Mouse (Mus musculus): ENCODE measurements at regions not wholly inside any gene's neighbourhood (a gene's known extent, or its start where the extent isn't known, plus 50 kb on each side); places are given as distances from the start of the nearest gene placed in this dataset.

DNA sequence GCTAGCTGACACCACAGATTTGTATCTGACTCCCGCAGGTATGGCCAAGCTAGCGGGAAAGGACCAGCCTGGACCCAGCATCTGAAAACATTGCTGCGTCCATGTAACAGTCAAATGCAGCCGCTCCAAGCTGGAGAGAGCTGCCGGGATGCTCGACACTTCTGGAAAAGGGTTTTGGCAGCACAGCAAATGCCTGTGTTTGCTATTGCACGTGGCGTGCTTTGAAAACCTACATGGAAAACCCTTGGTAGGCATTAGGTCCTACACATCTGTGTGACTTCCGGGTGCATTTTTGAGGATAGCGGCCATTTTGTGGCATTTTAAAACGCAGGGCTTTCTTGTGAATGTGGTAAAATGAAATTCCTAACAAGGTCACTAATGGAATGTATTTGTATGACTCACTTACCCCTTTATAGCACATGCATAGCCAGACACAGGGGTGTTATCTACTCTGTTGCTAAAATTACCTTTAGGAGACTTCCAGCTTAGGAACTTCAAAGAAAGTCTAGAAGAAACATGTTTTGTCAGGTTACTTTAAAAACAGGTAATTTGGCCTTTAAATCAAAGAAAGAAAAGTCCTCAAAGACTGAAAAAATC, 345.9 kb upstream of the Gm11114 start:
- 92% methylated on average over 11 of the region's 11 CpGs for WGBS
- Histone ChIP-seq H3K36me3 (no peaks in the 10 kb centered on the region), H3K4me1 (no peaks in the 10 kb centered on the region), H3K4me2 (replicated peaks) (no peak overlapping the region), H3K9ac (no peak overlapping the region), H3K27ac (no peak overlapping the region), H3K27me3 (no peaks in the 10 kb centered on the region), H3K4me3 (no peak overlapping the region), H3K9me3 (replicated peaks) (no peaks in the 10 kb centered on the region)
- no peak for ATAC-seq (ENCODE audit: low FRiP score)

DNA sequence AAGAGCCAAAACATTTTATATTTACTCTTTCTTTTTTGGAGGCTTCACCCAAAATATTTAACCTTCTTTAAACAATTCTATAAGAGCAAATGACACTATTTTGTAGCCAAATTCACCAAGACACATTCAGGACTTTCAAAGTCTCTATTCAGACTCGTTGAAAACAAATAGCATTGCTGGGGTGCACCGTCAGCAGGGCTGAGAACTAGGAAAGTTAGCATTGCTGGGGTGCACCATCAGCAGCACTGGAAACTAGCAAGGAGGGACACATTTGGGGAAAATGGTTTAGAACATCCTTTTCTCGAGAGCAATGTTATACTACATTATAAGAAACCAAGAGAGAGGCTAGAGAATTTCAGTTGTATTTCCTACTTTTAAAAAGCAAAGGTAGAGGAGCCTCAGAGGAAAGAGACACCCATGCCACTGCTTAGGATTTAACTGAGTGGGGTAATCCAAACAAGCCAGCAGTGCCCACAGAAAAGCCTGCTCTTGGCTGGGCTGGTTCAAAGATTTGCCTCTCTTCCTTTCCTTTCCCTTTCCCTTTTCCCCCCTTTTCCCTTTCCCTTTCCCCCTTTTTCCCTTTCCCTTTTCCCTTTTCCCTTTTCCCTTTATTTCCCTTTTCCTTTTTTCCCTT, 342.5 kb upstream of the Gm11114 start:
- no peak overlapping the region for H3K4me2 ChIP-seq (replicated peaks)
- H3K27ac ChIP-seq = no peak overlapping the region
- H3K4me3 ChIP-seq = no peak overlapping the region
- 72% methylated on average over 3 of the region's 3 CpGs for WGBS
- no peak for ATAC-seq (ENCODE audit: low FRiP score)
- no peaks in the 10 kb centered on the region for H3K9me3 ChIP-seq (replicated peaks)
- H3K9ac ChIP-seq = no peak overlapping the region
- no peaks in the 10 kb centered on the region for H3K36me3 ChIP-seq
- H3K4me1 ChIP-seq = no peaks in the 10 kb centered on the region
- H3K27me3 ChIP-seq = no peaks in the 10 kb centered on the region

GRCm38 (mm10) chr9:84977470-84977869, 335.1 kb upstream of the Gm11114 start:
- Histone ChIP-seq H3K4me1 (no peaks in the 10 kb centered on the region), H3K27ac (no peak overlapping the region), H3K36me3 (no peaks in the 10 kb centered on the region), H3K4me2 (replicated peaks) (no peak overlapping the region), H3K27me3 (no peaks in the 10 kb centered on the region), H3K9me3 (replicated peaks) (no peaks in the 10 kb centered on the region), H3K9ac (no peak overlapping the region), H3K4me3 (no peak overlapping the region)
- ATAC-seq (ENCODE audit: low FRiP score) = no peak
- 84% methylated on average over 5 of the region's 5 CpGs for WGBS

DNA sequence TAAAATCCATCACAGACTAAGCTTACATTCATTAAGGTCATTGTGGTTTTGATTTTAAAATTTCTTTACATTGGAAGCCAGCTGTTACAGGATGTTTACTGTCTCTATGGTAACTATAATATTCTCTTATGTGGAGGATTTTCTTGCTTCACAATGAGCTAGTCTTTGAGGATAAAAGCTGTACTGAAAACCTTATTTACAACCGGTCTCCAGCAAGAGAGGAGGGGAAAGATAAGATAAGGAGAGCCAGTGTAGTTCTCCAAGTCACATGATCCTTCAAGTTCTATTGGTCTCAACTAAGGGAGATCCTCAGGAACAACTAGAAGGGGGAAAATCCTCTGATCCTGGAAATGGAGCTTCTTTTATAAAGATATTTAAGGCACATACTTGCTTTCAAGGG, 309.2 kb upstream of the Gm11114 start:
- no peak for ATAC-seq (ENCODE audit: low FRiP score)
- WGBS = 63% methylated on average over 1 of the region's 1 CpGs
- no peak overlapping the region for H3K4me3 ChIP-seq
- H3K27me3 ChIP-seq = no peaks in the 10 kb centered on the region
- H3K27ac ChIP-seq = no peak overlapping the region
- no peaks in the 10 kb centered on the region for H3K36me3 ChIP-seq
- H3K9me3 ChIP-seq (replicated peaks) = no peaks in the 10 kb centered on the region
- H3K4me1 ChIP-seq = no peaks in the 10 kb centered on the region
- no peak overlapping the region for H3K9ac ChIP-seq
- no peak overlapping the region for H3K4me2 ChIP-seq (replicated peaks)

- Histone ChIP-seq H3K4me2 (replicated peaks) (no peak overlapping the region), H3K4me3 (no peak overlapping the region), H3K27me3 (no peaks in the 10 kb centered on the region), H3K36me3 (no peaks in the 10 kb centered on the region), H3K9me3 (replicated peaks) (no peaks in the 10 kb centered on the region), H3K27ac (no peak overlapping the region), H3K9ac (no peak overlapping the region), H3K4me1 (no peaks in the 10 kb centered on the region)
- ATAC-seq (ENCODE audit: low FRiP score) = no peak
- WGBS = 61% methylated on average over 1 of the region's 1 CpGs
These were observed 301.2 kb upstream of the Gm11114 start for GRCm38 (mm10) chr9:85011361-85011760.

DNA sequence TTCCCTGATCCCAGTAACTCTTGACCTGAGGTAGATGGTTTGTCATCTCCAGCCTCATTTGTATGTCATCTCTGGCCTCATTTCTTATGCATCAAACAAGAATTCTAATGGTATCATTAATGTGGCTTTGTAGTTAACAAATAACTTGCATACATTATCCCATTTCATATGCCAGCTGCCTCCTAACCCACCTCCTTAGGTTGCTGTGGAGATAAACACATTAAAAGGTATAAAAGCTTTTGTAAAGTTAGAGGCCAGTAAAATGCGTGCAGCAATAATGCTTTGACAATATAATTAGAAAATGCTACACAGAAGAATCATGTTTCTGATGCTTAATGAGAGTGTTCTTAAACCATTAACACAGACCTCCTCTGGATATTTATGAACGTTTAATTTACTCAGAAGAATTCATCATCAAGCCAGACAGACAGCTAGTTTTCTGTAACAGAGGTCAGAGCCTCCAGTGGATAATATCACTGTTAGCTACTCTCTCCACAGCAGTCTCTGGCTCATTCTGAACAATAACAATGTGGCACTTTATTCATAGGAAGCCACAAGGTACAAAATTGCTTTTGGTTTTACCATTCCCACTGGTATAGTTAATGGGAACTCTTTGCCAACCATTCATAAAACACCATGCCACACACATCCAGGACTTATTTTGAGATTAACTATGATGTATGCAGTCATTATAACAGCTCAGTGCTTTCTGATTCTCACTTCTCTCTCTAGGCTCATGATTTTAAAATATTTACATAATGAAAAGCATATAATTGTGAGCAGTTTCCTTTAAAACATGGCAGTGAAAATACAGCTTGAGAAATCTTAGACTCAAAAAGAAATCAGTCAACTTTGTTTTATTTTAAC, 264.2 kb upstream of the Gm11114 start:
- peak; percentile 78 for ATAC-seq (ENCODE audit: low FRiP score)
- H3K4me2 ChIP-seq (replicated peaks) = no peak overlapping the region
- no peaks in the 10 kb centered on the region for H3K9me3 ChIP-seq (replicated peaks)
- no peaks in the 10 kb centered on the region for H3K4me1 ChIP-seq
- 56% methylated on average over 2 of the region's 2 CpGs for WGBS
- H3K27me3 ChIP-seq = no peaks in the 10 kb centered on the region
- no peak overlapping the region for H3K4me3 ChIP-seq
- H3K27ac ChIP-seq = no peak overlapping the region
- H3K36me3 ChIP-seq = no peaks in the 10 kb centered on the region
- H3K9ac ChIP-seq = no peak overlapping the region

DNA sequence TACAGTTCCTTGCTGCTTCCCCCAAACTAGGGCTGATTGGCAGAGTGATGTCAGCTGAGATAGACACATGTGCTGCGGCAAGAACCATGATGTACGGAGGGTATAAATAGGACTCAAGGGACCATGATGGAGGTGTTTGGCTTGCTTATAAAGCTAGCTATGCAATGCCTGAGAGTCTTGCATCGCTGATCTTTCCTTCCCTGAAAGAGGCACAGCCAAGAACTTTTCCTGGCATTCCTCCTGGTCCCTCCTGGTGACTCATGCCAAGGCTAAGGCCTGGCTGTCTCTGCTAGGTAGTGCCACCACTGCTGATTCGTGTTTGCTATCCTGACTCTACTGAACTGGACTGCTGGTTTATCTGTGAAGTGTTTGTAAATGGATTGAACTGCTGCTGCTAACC, 260.0 kb upstream of the Gm11114 start:
- 86% methylated on average over 4 of the region's 4 CpGs for WGBS
- no peak overlapping the region for H3K4me2 ChIP-seq (replicated peaks)
- no peak overlapping the region for H3K27ac ChIP-seq
- H3K4me1 ChIP-seq = no peaks in the 10 kb centered on the region
- H3K9ac ChIP-seq = no peak overlapping the region
- H3K36me3 ChIP-seq = no peaks in the 10 kb centered on the region
- no peaks in the 10 kb centered on the region for H3K27me3 ChIP-seq
- H3K9me3 ChIP-seq (replicated peaks) = no peaks in the 10 kb centered on the region
- no peak for ATAC-seq (ENCODE audit: low FRiP score)
- H3K4me3 ChIP-seq = no peak overlapping the region

- Histone ChIP-seq H3K4me2 (replicated peaks) (no peak overlapping the region), H3K36me3 (no peaks in the 10 kb centered on the region), H3K4me1 (no peaks in the 10 kb centered on the region), H3K27me3 (no peaks in the 10 kb centered on the region), H3K9ac (no peak overlapping the region), H3K4me3 (no peak overlapping the region), H3K9me3 (replicated peaks) (no peaks in the 10 kb centered on the region), H3K27ac (no peak overlapping the region)
- 91% methylated on average over 5 of the region's 5 CpGs for WGBS
- no peak for ATAC-seq (ENCODE audit: low FRiP score)
These were observed 232.6 kb upstream of the Gm11114 start for GRCm38 (mm10) chr9:85079975-85080374.

- Histone ChIP-seq H3K36me3 (no peaks in the 10 kb centered on the region), H3K27me3 (no peaks in the 10 kb centered on the region), H3K4me1 (no peaks in the 10 kb centered on the region), H3K4me3 (no peak overlapping the region), H3K9ac (no peak overlapping the region), H3K9me3 (replicated peaks) (no peaks in the 10 kb centered on the region), H3K27ac (no peak overlapping the region), H3K4me2 (replicated peaks) (no peak overlapping the region)
- WGBS = 90% methylated on average over 6 of the region's 6 CpGs
- no peak for ATAC-seq (ENCODE audit: low FRiP score)
These were observed 223.8 kb upstream of the Gm11114 start for GRCm38 (mm10) chr9:85088556-85089338.

DNA sequence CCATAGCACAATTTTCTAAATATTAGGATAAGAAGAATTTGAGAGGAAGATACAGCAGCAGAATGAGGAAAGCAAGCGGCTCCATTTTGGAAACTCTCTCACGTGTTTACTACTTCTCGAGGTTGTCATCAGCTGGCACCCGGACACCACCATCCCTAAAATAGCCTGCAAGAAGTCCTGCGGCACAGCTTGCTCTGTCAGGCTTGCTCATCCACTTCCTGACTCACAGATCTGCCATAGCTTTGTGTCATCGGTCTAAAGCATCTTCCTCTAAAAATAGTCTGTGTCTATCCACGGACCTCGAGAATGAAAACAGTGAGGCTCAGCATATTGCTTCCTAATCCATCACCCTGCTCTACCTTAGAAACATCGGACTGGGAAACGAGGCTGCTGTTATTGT, 222.3 kb upstream of the Gm11114 start:
- Histone ChIP-seq H3K9ac (no peak overlapping the region), H3K4me1 (no peaks in the 10 kb centered on the region), H3K4me2 (replicated peaks) (no peak overlapping the region), H3K4me3 (no peak overlapping the region), H3K9me3 (replicated peaks) (no peaks in the 10 kb centered on the region), H3K27ac (no peak overlapping the region), H3K36me3 (no peaks in the 10 kb centered on the region), H3K27me3 (no peaks in the 10 kb centered on the region)
- no peak for ATAC-seq (ENCODE audit: low FRiP score)
- WGBS = 88% methylated on average over 10 of the region's 10 CpGs

DNA sequence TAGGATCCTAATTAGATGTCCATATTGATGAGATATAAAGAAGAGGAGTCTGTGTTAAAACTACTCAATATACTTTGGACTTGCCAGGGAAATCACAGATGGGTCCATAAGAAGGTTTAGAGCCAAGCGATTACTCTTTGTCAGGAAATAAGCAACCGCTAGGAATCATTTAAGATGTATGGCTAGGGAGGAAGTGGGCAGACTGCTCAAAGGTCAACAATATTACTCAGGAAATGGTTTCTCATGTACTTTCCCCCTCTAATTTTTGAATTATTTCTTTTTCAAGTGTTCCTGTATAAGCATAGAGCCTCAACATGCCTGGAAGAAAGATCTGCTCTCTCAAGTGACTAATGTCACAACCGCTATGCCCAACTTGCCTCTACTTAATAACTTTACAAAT, 217.3 kb upstream of the Gm11114 start:
- no peaks in the 10 kb centered on the region for H3K36me3 ChIP-seq
- H3K9me3 ChIP-seq (replicated peaks) = no peaks in the 10 kb centered on the region
- ATAC-seq (ENCODE audit: low FRiP score) = no peak
- H3K4me2 ChIP-seq (replicated peaks) = no peak overlapping the region
- WGBS = 91% methylated on average over 3 of the region's 3 CpGs
- H3K27me3 ChIP-seq = no peaks in the 10 kb centered on the region
- H3K27ac ChIP-seq = no peak overlapping the region
- H3K4me1 ChIP-seq = no peaks in the 10 kb centered on the region
- no peak overlapping the region for H3K9ac ChIP-seq
- H3K4me3 ChIP-seq = no peak overlapping the region

GRCm38 (mm10) chr9:85096520-85096919, 216.1 kb upstream of the Gm11114 start:
- 81% methylated on average over 4 of the region's 4 CpGs for WGBS
- Histone ChIP-seq H3K27ac (no peak overlapping the region), H3K4me2 (replicated peaks) (no peak overlapping the region), H3K9ac (no peak overlapping the region), H3K36me3 (no peaks in the 10 kb centered on the region), H3K4me1 (no peaks in the 10 kb centered on the region), H3K4me3 (no peak overlapping the region), H3K9me3 (replicated peaks) (no peaks in the 10 kb centered on the region), H3K27me3 (no peaks in the 10 kb centered on the region)
- no peak for ATAC-seq (ENCODE audit: low FRiP score)

Measured in hindbrain, embryonic 12.5 days (tissue).